15 mouse cellular contexts compared by ENCODE assay signal in genomic region chr12:3500071-3500470, GRCm38 (mm10).
A peak's percentile ranks its signal among the peaks of the same experiment; 100 is the strongest.
DNase-seq lines count a peak whose midpoint lies in the region; ATAC-seq and TF ChIP-seq lines count a peak whose summit lies in the region.
"Had no signal": no experiment of that assay in that cellular context is flagged by ENCODE, and none has a peak within 500 bp of the region (broad histone marks: within the 10 kb centered on the region; RNA-seq: fewer than 3 reads in every experiment).

No protein-coding gene starts in this region.

- no peak overlapping the region for H3K4me3 ChIP-seq in heart, embryonic 14.5 days (ENCODE audit: control insufficient read depth in 1 of 2, insufficient read depth in 1 of 2, low read depth in 1 of 2, low read length in 2 of 2)
- no peak overlapping the region for H3K4me3 ChIP-seq in intestine, embryonic 15.5 days (replicated peaks)
- no peak overlapping the region for H3K4me3 ChIP-seq in small intestine, adult 2 months (ENCODE audit: low read depth, low read length)
- no peak overlapping the region for H3K4me3 ChIP-seq in forebrain, embryonic 13.5 days
- H3K4me3 ChIP-seq: forebrain, embryonic 10.5 days; limb, embryonic 15.5 days; midbrain, embryonic 15.5 days; myocyte had no signal

- peak overlapping the region; percentile 8 to 30; a peak in 1 of 4 replicates for H3K27ac ChIP-seq in heart, embryonic 14.5 days (replicated peaks in 1 of 2; ENCODE audit: control insufficient read depth in 1 of 2, insufficient read depth in 1 of 2, low read depth in 2 of 2, low read length in 2 of 2)
- H3K27ac ChIP-seq in intestine, embryonic 15.5 days = no peak overlapping the region
- H3K27ac ChIP-seq in small intestine, adult 2 months (ENCODE audit: insufficient read depth, low read depth, low read length) = peak overlapping the region; percentile 38
- no peak overlapping the region for H3K27ac ChIP-seq in forebrain, embryonic 13.5 days
- H3K27ac ChIP-seq: forebrain, embryonic 10.5 days; limb, embryonic 15.5 days; midbrain, embryonic 15.5 days had no signal

- no peak overlapping the region for H3K9ac ChIP-seq in heart, embryonic 14.5 days (ENCODE audit: low read length)
- H3K9ac ChIP-seq in intestine, embryonic 15.5 days = no peak overlapping the region
- no peak overlapping the region for H3K9ac ChIP-seq in forebrain, embryonic 13.5 days
- H3K9ac ChIP-seq: limb, embryonic 15.5 days; liver, postnatal 0 days; midbrain, embryonic 15.5 days had no signal

- no peaks in the 10 kb centered on the region for H3K9me3 ChIP-seq in heart, embryonic 14.5 days (ENCODE audit: control insufficient read depth, low read length)
- no peaks in the 10 kb centered on the region for H3K9me3 ChIP-seq in intestine, embryonic 15.5 days
- no peaks in the 10 kb centered on the region for H3K9me3 ChIP-seq in forebrain, embryonic 13.5 days (replicated peaks)
- H3K9me3 ChIP-seq: forebrain, embryonic 10.5 days; limb, embryonic 15.5 days; midbrain, embryonic 15.5 days had no signal

- 78% methylated on average over 6 of the region's 6 CpGs for WGBS in heart, embryonic 14.5 days
- WGBS in intestine, embryonic 15.5 days = 82% methylated on average over 6 of the region's 6 CpGs
- WGBS in small intestine, adult 2 months = 37% methylated on average over 6 of the region's 6 CpGs
- 91% methylated on average over 6 of the region's 6 CpGs for WGBS in forebrain, embryonic 13.5 days

- no peaks in the 10 kb centered on the region for H3K4me1 ChIP-seq in heart, embryonic 14.5 days (ENCODE audit: control insufficient read depth in 2 of 2, insufficient read depth in 2 of 2, low read length in 2 of 2)
- H3K4me1 ChIP-seq in intestine, embryonic 15.5 days (replicated peaks) = no peaks in the 10 kb centered on the region
- H3K4me1 ChIP-seq in small intestine, adult 2 months (ENCODE audit: control insufficient read depth, insufficient read depth, insufficient read length, low read length) = peaks cover 7% of the 10 kb centered on the region; the same call in 1 of the 2 replicates
- H3K4me1 ChIP-seq in forebrain, embryonic 13.5 days = no peaks in the 10 kb centered on the region
- H3K4me1 ChIP-seq: forebrain, embryonic 10.5 days; limb, embryonic 15.5 days; midbrain, embryonic 15.5 days had no signal

- H3K4me2 ChIP-seq in heart, embryonic 14.5 days (ENCODE audit: low read length) = no peak overlapping the region
- H3K4me2 ChIP-seq in intestine, embryonic 15.5 days (replicated peaks) = no peak overlapping the region
- H3K4me2 ChIP-seq in forebrain, embryonic 13.5 days = no peak overlapping the region
- H3K4me2 ChIP-seq: limb, embryonic 15.5 days; midbrain, embryonic 15.5 days had no signal

- intact Hi-C loops in heart, postnatal 10 days (cut with DNase I) = no loop called here

- ATAC-seq in heart, embryonic 14.5 days (ENCODE audit: insufficient number of reproducible peaks, insufficient read depth, low FRiP score, low read depth) = no peak
- ATAC-seq in intestine, embryonic 15.5 days = peak; percentile 82
- ATAC-seq in forebrain, embryonic 13.5 days = no peak
- ATAC-seq: liver, postnatal 0 days; midbrain, embryonic 15.5 days had no signal

- TF ChIP-seq CTCF in small intestine, adult 2 months (IDR thresholded peaks at IDR 0.05; ENCODE audit: extremely low read depth, insufficient read length, insufficient replicate concordance, low read depth, low read length) = no peak

- TF ChIP-seq POLR2A in small intestine, adult 2 months (IDR thresholded peaks at IDR 0.05; ENCODE audit: low read depth, low read length) = no peak

- H3K36me3 ChIP-seq in heart, embryonic 14.5 days (ENCODE audit: control insufficient read depth, insufficient read depth, low read length) = peaks cover 76% of the 10 kb centered on the region
- peaks cover 4% of the 10 kb centered on the region for H3K36me3 ChIP-seq in intestine, embryonic 15.5 days
- peaks cover 38% of the 10 kb centered on the region for H3K36me3 ChIP-seq in small intestine, adult 2 months (ENCODE audit: control insufficient read depth, insufficient read depth, low read length)
- H3K36me3 ChIP-seq in forebrain, embryonic 13.5 days (ENCODE audit: poor library complexity, severe bottlenecking) = peaks cover 67% of the 10 kb centered on the region

- no peak for DNase-seq in heart, postnatal 10 days
- peak; percentile 54 for DNase-seq in kidney, adult 9 months
- no peak for DNase-seq in urinary bladder, postnatal 14 days (ENCODE audit: low spot score)
- DNase-seq: cerebellum, adult 8-10 months; liver, postnatal 0 days; lung, postnatal 14 days; right cerebral cortex, postnatal 25 days had no signal

- H3K27me3 ChIP-seq in heart, embryonic 14.5 days (ENCODE audit: control insufficient read depth, insufficient read depth, low read length) = no peaks in the 10 kb centered on the region
- no peaks in the 10 kb centered on the region for H3K27me3 ChIP-seq in intestine, embryonic 15.5 days (replicated peaks)
- H3K27me3 ChIP-seq in small intestine, adult 2 months (ENCODE audit: control insufficient read depth, insufficient read depth, low read length) = no peaks in the 10 kb centered on the region
- H3K27me3 ChIP-seq in forebrain, embryonic 13.5 days = no peaks in the 10 kb centered on the region
- H3K27me3 ChIP-seq: limb, embryonic 15.5 days; midbrain, embryonic 15.5 days had no signal

Comparison
In these comparisons a context has a peak if more than half of its experiments do, and no peak if none do; other contexts are left out.
1. H3K27ac ChIP-seq: peak in heart, embryonic 14.5 days (2 of 2) and small intestine, adult 2 months (single experiment); none in intestine, embryonic 15.5 days (single experiment) and forebrain, embryonic 13.5 days (single experiment).